Mouse (Mus musculus) midbrain, embryonic 10.5 days (tissue): ENCODE results near the gene Asic3. TPM values are rescaled to one million over a fixed set of nuclear protein-coding genes. Genes with fewer than 3 reads are reported as not detected.

Experiments
- DNase-seq: peaks from one replicate; pipeline ENCODE4 v3.0.0-alpha.2; 2017; ENCODE audit warnings: low spot score
- H3K27ac ChIP-seq: fragments of 300-500 bp; sonication (generic); replicated peaks from 2 replicates; pipeline ENCODE4 v1.5.1; 2016; ENCODE audit warnings: mild to moderate bottlenecking
- H3K27me3 ChIP-seq: fragments of 300-500 bp; sonication (generic); 2 replicates; pipeline ENCODE4 v1.6.1; 2016; ENCODE audit warnings: low read depth, mild to moderate bottlenecking; ENCODE audit not compliant: poor library complexity, severe bottlenecking
- H3K36me3 ChIP-seq: fragments of 300-500 bp; sonication (generic); 2 replicates; pipeline ENCODE4 v1.6.1; 2016; ENCODE audit warnings: mild to moderate bottlenecking, moderate library complexity
- H3K4me1 ChIP-seq: fragments of 300-500 bp; sonication (generic); 2 replicates; pipeline ENCODE4 v1.6.1; 2016
- H3K4me3 ChIP-seq: fragments of 300-500 bp; sonication (generic); 2 replicates; pipeline ENCODE4 v1.5.1; 2016; ENCODE audit warnings: mild to moderate bottlenecking, moderate library complexity
- H3K9me3 ChIP-seq: fragments of 300-500 bp; sonication (generic); replicated peaks from 2 replicates; pipeline ENCODE4 v1.6.1; 2016; ENCODE audit warnings: mild to moderate bottlenecking
- WGBS: fragments of 180-500 bp; shearing (Covaris S2); methylation state at CpG from one replicate; pipeline ENCODE4 v1.1.7; 2016; 5-methylcytosine and 5-hydroxymethylcytosine counted together
- polyA plus RNA-seq: library from polyadenylated mRNA; unstranded; fragments of >200 nt; fragmentation: Nextera tagmentation; extraction: Ambion mirVana; gene quantifications from 2 replicates; pipeline ENCODE4 v1.2.1, GENCODE M21; 2016

Asic3 gene
- polyA plus RNA-seq, 1 experiment from 2014 or later = 0.31 TPM

- Histone ChIP-seq H3K27ac (no peak overlapping the region; the same call in 1 of the 2 replicates), H3K9me3 (no peaks in the 10 kb centered on the region), H3K4me3 (no peak overlapping the region), H3K4me1 (peaks cover 23% of the 10 kb centered on the region), H3K36me3 (peaks cover 44% of the 10 kb centered on the region), H3K27me3 (no peaks in the 10 kb centered on the region)
- no peak for DNase-seq
- 82% methylated on average over 2 of the region's 2 CpGs for WGBS
Measured at GRCm38 (mm10) chr5:24409466-24409865, 3.7 kb upstream of the Asic3 start.

GRCm38 (mm10) chr5:24412063-24412462, 1.1 kb upstream of the Asic3 start:
- DNase-seq = no peak
- 92% methylated on average over 2 of the region's 2 CpGs for WGBS
- peaks cover 37% of the 10 kb centered on the region for H3K4me1 ChIP-seq
- no peaks in the 10 kb centered on the region for H3K9me3 ChIP-seq
- no peaks in the 10 kb centered on the region for H3K27me3 ChIP-seq
- H3K4me3 ChIP-seq = no peak overlapping the region
- H3K27ac ChIP-seq = no peak overlapping the region
- peaks cover 22% of the 10 kb centered on the region for H3K36me3 ChIP-seq

- Histone ChIP-seq H3K36me3 (peaks cover 11% of the 10 kb centered on the region), H3K27me3 (peaks cover 6% of the 10 kb centered on the region; the same call in 1 of the 2 replicates), H3K9me3 (no peaks in the 10 kb centered on the region), H3K4me3 (no peak overlapping the region), H3K27ac (no peak overlapping the region), H3K4me1 (peaks cover 34% of the 10 kb centered on the region)
- 84% methylated on average over 13 of the region's 13 CpGs for WGBS
- no peak for DNase-seq
Measured at GRCm38 (mm10) chr5:24413938-24414337, 746 bp downstream of the Asic3 start.

- Histone ChIP-seq H3K27ac (no peak overlapping the region; the same call in none of the 2 replicates), H3K4me1 (peaks cover 27% of the 10 kb centered on the region), H3K4me3 (peak overlapping the region; percentile 17; the same call in 1 of the 2 replicates), H3K9me3 (no peaks in the 10 kb centered on the region), H3K27me3 (peaks cover 6% of the 10 kb centered on the region; the same call in 1 of the 2 replicates), H3K36me3 (peaks cover 27% of the 10 kb centered on the region)
- WGBS = 3% methylated on average over 21 of the region's 21 CpGs
- peak; percentile 61 for DNase-seq
Measured at GRCm38 (mm10) chr5:24416222-24416736, 3.1 kb downstream of the Asic3 start.

GRCm38 (mm10) chr5:24417587-24417986, 4.4 kb downstream of the Asic3 start:
- DNase-seq = no peak
- H3K27me3 ChIP-seq = peaks cover 6% of the 10 kb centered on the region; the same call in 1 of the 2 replicates
- no peaks in the 10 kb centered on the region for H3K9me3 ChIP-seq
- WGBS = 87% methylated on average over 10 of the region's 10 CpGs
- H3K36me3 ChIP-seq = peaks cover 27% of the 10 kb centered on the region
- no peak overlapping the region for H3K27ac ChIP-seq
- peaks cover 36% of the 10 kb centered on the region for H3K4me1 ChIP-seq
- no peak overlapping the region for H3K4me3 ChIP-seq

GRCm38 (mm10) chr5:24420381-24420780, 7.2 kb downstream of the Asic3 start:
- DNase-seq = no peak
- H3K27me3 ChIP-seq = peaks cover 6% of the 10 kb centered on the region; the same call in 1 of the 2 replicates
- H3K4me1 ChIP-seq = peaks cover 46% of the 10 kb centered on the region
- WGBS = 88% methylated on average over 9 of the region's 9 CpGs
- no peak overlapping the region for H3K27ac ChIP-seq
- H3K9me3 ChIP-seq = no peaks in the 10 kb centered on the region
- H3K4me3 ChIP-seq = no peak overlapping the region
- H3K36me3 ChIP-seq = peaks cover 27% of the 10 kb centered on the region

- under 1% methylated on average over 46 of the region's 46 CpGs for WGBS
- DNase-seq = peak; percentile 99
- peaks cover 27% of the 10 kb centered on the region for H3K36me3 ChIP-seq
- peak within 1 kb of the TSS; percentile 76 for H3K4me3 ChIP-seq
- H3K9me3 ChIP-seq = no peaks in the 10 kb centered on the region
- H3K27ac ChIP-seq = peak within 1 kb of the TSS; percentile 88
- peaks cover 61% of the 10 kb centered on the region for H3K4me1 ChIP-seq
- peaks cover 24% of the 10 kb centered on the region for H3K27me3 ChIP-seq
Measured at GRCm38 (mm10) chr5:24423129-24424003, 10.2 kb downstream of the Asic3 start, which contains the start of the genes Cdk5 and Slc4a2. Gene Cdk5 (minus strand): TSS chr5:24423530. Gene Slc4a2 (plus strand): TSS chr5:24423837.

GRCm38 (mm10) chr5:24424004-24424781, 11.0 kb downstream of the Asic3 start:
- Histone ChIP-seq H3K27me3 (peaks cover 26% of the 10 kb centered on the region), H3K4me1 (peaks cover 69% of the 10 kb centered on the region), H3K4me3 (peak overlapping the region; percentile 76), H3K27ac (peak overlapping the region; percentile 88), H3K36me3 (peaks cover 21% of the 10 kb centered on the region), H3K9me3 (no peaks in the 10 kb centered on the region)
- 16% methylated on average over 21 of the region's 21 CpGs for WGBS
- DNase-seq = no peak

- peaks cover 29% of the 10 kb centered on the region for H3K27me3 ChIP-seq
- no peaks in the 10 kb centered on the region for H3K9me3 ChIP-seq
- H3K4me3 ChIP-seq = peak overlapping the region; percentile 76
- peak; percentile 84 for DNase-seq
- 1% methylated on average over 53 of the region's 60 CpGs for WGBS
- peak overlapping the region; percentile 88 for H3K27ac ChIP-seq
- H3K36me3 ChIP-seq = peaks cover 21% of the 10 kb centered on the region
- peaks cover 72% of the 10 kb centered on the region for H3K4me1 ChIP-seq
Measured at GRCm38 (mm10) chr5:24424861-24425411, 11.7 kb downstream of the Asic3 start.

- H3K9me3 ChIP-seq = no peaks in the 10 kb centered on the region
- 0% methylated on average over 29 of the region's 30 CpGs for WGBS
- peaks cover 21% of the 10 kb centered on the region for H3K36me3 ChIP-seq
- peak overlapping the region; percentile 88 for H3K27ac ChIP-seq
- H3K27me3 ChIP-seq = peaks cover 29% of the 10 kb centered on the region
- peaks cover 72% of the 10 kb centered on the region for H3K4me1 ChIP-seq
- H3K4me3 ChIP-seq = peak overlapping the region; percentile 76
- no peak for DNase-seq
Measured at GRCm38 (mm10) chr5:24425421-24426036, 12.3 kb downstream of the Asic3 start.

GRCm38 (mm10) chr5:24426037-24426432, 12.8 kb downstream of the Asic3 start:
- peak overlapping the region; percentile 88 for H3K27ac ChIP-seq
- H3K27me3 ChIP-seq = peaks cover 29% of the 10 kb centered on the region
- DNase-seq = peak; percentile 53
- H3K4me3 ChIP-seq = peak overlapping the region; percentile 76
- 0% methylated on average over 10 of the region's 10 CpGs for WGBS
- peaks cover 21% of the 10 kb centered on the region for H3K36me3 ChIP-seq
- H3K4me1 ChIP-seq = peaks cover 72% of the 10 kb centered on the region
- no peaks in the 10 kb centered on the region for H3K9me3 ChIP-seq
